Mouse (Mus musculus): ENCODE data around the gene Lad1. TPM values are rescaled to one million over a fixed set of nuclear protein-coding genes. Genes with fewer than 3 reads are reported as not detected.
A peak's percentile ranks its signal among the peaks of the same experiment; 100 is the strongest.

Lad1 gene
- total and polyA plus RNA-seq, 3 experiments: 0.16 TPM; not detected in 2

DNA sequence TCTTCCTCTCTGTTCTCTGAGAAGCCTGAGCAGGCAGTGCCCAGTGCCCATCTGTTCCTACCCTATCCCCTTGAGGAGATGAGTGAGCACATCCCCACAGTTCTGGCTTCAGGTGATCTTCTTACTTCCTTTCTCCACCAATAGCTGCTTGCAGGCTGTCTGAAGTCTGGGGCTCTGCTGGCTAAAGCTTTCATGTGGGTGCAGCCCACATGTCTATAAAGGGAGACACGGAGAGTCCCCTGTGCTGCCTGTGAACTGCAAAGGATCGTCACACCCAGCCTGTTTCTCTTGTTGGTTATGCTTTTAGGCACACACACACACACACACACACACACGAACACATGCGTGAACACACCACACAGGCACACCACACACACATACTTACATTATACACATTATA lies 54.6 kb downstream of the Lad1 start:
- ATAC-seq (ENCODE audit: extremely low read depth, insufficient number of reproducible peaks, low FRiP score, poor library complexity, severe bottlenecking) (no peak), DNase-seq (ENCODE audit: low spot score) (no peak)
- Histone ChIP-seq H3K36me3 (replicated peaks) (no peaks in the 10 kb centered on the region), H3K9me3 (replicated peaks) (no peaks in the 10 kb centered on the region), H3K4me1 (ENCODE audit: insufficient read depth, low read depth, low read length) (no peaks in the 10 kb centered on the region), H3K27me3 (ENCODE audit: insufficient read depth, low read length) (peaks cover 23% of the 10 kb centered on the region), H3K4me3 (ENCODE audit: low read depth, low read length) (no peak overlapping the region)
- no peak for TF ChIP-seq POLR2AphosphoS5 (IDR thresholded peaks at IDR 0.05; ENCODE audit: insufficient replicate concordance, low read depth, low read length)
- no peak for TF ChIP-seq TAL1 (conservative IDR thresholded peaks at IDR 0.05; ENCODE audit: low read depth, low read length)
- no peak for TF ChIP-seq GATA1 (IDR thresholded peaks at IDR 0.05; ENCODE audit: borderline replicate concordance, low read length)

DNA sequence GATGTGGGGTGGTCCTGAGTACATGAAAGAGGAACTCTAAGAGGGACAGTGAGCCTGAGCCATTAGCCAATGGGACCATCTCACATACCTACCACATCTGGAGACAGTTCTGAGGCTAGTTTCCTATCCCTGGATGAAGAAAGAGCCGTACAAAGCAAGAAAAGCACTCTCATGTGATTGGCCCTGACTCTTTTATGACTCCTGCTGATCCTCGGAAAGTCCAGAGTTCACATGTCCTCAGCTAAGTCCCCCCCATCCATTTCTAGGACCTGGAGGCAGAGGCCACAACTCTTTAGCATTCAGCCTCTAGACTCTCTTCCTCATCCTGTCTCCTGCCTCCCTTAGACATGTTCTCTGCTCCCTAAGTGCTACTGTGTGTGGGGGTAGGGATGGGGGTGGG lies 58.9 kb downstream of the Lad1 start:
- DNase-seq (ENCODE audit: low spot score): no peak
- ATAC-seq (ENCODE audit: extremely low read depth, insufficient number of reproducible peaks, low FRiP score, poor library complexity, severe bottlenecking): no peak
- Histone ChIP-seq H3K4me3 (ENCODE audit: low read depth, low read length) (no peak overlapping the region), H3K9me3 (replicated peaks) (no peaks in the 10 kb centered on the region), H3K36me3 (replicated peaks) (no peaks in the 10 kb centered on the region), H3K27me3 (ENCODE audit: insufficient read depth, low read length) (peaks cover 27% of the 10 kb centered on the region), H3K4me1 (ENCODE audit: insufficient read depth, low read depth, low read length) (no peaks in the 10 kb centered on the region)
- TF ChIP-seq TAL1 (conservative IDR thresholded peaks at IDR 0.05; ENCODE audit: low read depth, low read length): no peak
- no peak for TF ChIP-seq POLR2AphosphoS5 (IDR thresholded peaks at IDR 0.05; ENCODE audit: insufficient replicate concordance, low read depth, low read length)
- TF ChIP-seq GATA2 (IDR thresholded peaks at IDR 0.05; ENCODE audit: borderline replicate concordance, low read depth, low read length): no peak
- TF ChIP-seq GATA1 (IDR thresholded peaks at IDR 0.05; ENCODE audit: borderline replicate concordance, low read length): no peak
- no peak for TF ChIP-seq CTCF (IDR thresholded peaks at IDR 0.05; ENCODE audit: low read depth, low read length)

DNA sequence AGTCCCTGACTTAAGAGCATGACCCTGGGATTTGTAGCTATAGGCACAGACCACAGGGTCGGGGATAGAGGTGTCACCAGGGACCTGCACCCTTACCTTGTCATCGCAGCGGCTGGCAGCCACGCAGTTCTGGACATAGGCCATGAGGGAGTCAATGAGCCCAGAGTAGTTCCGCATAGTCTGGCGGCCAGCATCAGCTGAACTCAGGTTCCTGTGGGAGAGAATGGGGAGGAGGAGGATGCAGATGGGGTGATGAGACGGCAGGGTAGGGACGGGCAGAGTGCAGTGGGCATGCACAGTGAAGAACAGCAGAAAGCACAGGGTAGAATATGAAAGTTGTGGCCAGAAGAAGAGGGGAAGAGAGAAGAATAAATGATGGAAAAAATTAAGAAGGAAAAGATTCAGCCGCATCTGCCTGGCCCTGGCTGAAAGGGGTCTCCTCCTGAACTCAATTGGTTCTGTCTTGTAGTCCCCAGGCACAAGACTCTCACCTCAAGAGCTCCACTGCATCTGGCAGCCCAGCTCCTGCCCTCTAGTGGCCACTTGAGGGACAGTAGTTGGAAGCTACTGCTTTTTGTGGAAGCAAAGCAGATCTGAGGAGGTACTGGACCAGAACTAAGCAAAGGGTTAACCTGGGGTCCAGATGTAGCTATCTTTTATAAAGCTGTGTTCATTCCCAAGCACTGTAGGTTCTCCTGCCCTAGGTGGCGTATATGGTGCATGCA lies 64.1 kb downstream of the Lad1 start:
- Histone ChIP-seq H3K9me3 (replicated peaks) (no peaks in the 10 kb centered on the region), H3K4me1 (ENCODE audit: insufficient read depth, low read depth, low read length) (no peaks in the 10 kb centered on the region), H3K4me3 (ENCODE audit: low read depth, low read length) (no peak overlapping the region), H3K27me3 (ENCODE audit: insufficient read depth, low read length) (peaks cover 24% of the 10 kb centered on the region), H3K36me3 (replicated peaks) (no peaks in the 10 kb centered on the region)
- DNase-seq (ENCODE audit: low spot score) (peak; percentile 26), ATAC-seq (ENCODE audit: extremely low read depth, insufficient number of reproducible peaks, low FRiP score, poor library complexity, severe bottlenecking) (no peak)
- TF ChIP-seq CTCF (IDR thresholded peaks at IDR 0.05; ENCODE audit: low read depth, low read length) (peak; percentile 90), GATA2 (IDR thresholded peaks at IDR 0.05; ENCODE audit: borderline replicate concordance, low read depth, low read length) (no peak)

Other genes with a start within 250 kb of the Lad1 start
- not detected in 2 replicates for gene Nav1, start 211.3 kb upstream of the Lad1 start, total RNA-seq (2014; fragmentation: Nextera tagmentation)
- gene Nav1, start 211.3 kb upstream of the Lad1 start, total RNA-seq (2017): 0.22 and 0.35 TPM in 2 replicates
- not detected in 2 replicates for gene Nav1, start 211.3 kb upstream of the Lad1 start, polyA plus RNA-seq (2012)
- gene Csrp1, start 98.5 kb upstream of the Lad1 start, total RNA-seq (2014; fragmentation: Nextera tagmentation): not detected in 2 replicates
- 0.29 and 0.38 TPM in 2 replicates for gene Csrp1, start 98.5 kb upstream of the Lad1 start, total RNA-seq (2017)
- 0.05 and 0.06 TPM in 2 replicates for gene Csrp1, start 98.5 kb upstream of the Lad1 start, polyA plus RNA-seq (2012)
- not detected in 2 replicates for gene Phlda3, start 52.5 kb upstream of the Lad1 start, total RNA-seq (2014; fragmentation: Nextera tagmentation)
- gene Phlda3, start 52.5 kb upstream of the Lad1 start, total RNA-seq (2017): 0.98 and 1.7 TPM in 2 replicates
- 5.2 and 5.4 TPM in 2 replicates for gene Phlda3, start 52.5 kb upstream of the Lad1 start, polyA plus RNA-seq (2012)
- gene Tnni1, start 39.2 kb upstream of the Lad1 start, total RNA-seq (2014; fragmentation: Nextera tagmentation): not detected in 2 replicates
- gene Tnni1, start 39.2 kb upstream of the Lad1 start, total RNA-seq (2017): 0.11 TPM in 1 of 2 replicates, not detected in the other
- 0.04 TPM in 1 of 2 replicates, not detected in the other for gene Tnni1, start 39.2 kb upstream of the Lad1 start, polyA plus RNA-seq (2012)
- not detected in 2 replicates for gene Tnnt2, start 17.8 kb downstream of the Lad1 start, total RNA-seq (2014; fragmentation: Nextera tagmentation)
- 0.17 and 0.38 TPM in 2 replicates for gene Tnnt2, start 17.8 kb downstream of the Lad1 start, total RNA-seq (2017)
- not detected in 2 replicates for gene Tnnt2, start 17.8 kb downstream of the Lad1 start, polyA plus RNA-seq (2012)
- not detected in 2 replicates for gene Pkp1, start 100.6 kb downstream of the Lad1 start, total RNA-seq (2014; fragmentation: Nextera tagmentation)
- gene Pkp1, start 100.6 kb downstream of the Lad1 start, total RNA-seq (2017): under 0.01 and 0.05 TPM in 2 replicates
- gene Pkp1, start 100.6 kb downstream of the Lad1 start, polyA plus RNA-seq (2012): not detected in 2 replicates
- gene Igfn1, start 187.7 kb downstream of the Lad1 start, total RNA-seq (2014; fragmentation: Nextera tagmentation): not detected in 2 replicates
- 0.06 and 0.11 TPM in 2 replicates for gene Igfn1, start 187.7 kb downstream of the Lad1 start, total RNA-seq (2017)
- gene Igfn1, start 187.7 kb downstream of the Lad1 start, polyA plus RNA-seq (2012): 0.02 TPM in 1 of 2 replicates, not detected in the other
- gene Tmem9, start 189.6 kb downstream of the Lad1 start, total RNA-seq (2014; fragmentation: Nextera tagmentation): 52.9 and 78.3 TPM in 2 replicates
- gene Tmem9, start 189.6 kb downstream of the Lad1 start, total RNA-seq (2017): 63.5 and 71.3 TPM in 2 replicates
- 74.9 and 78.0 TPM in 2 replicates for gene Tmem9, start 189.6 kb downstream of the Lad1 start, polyA plus RNA-seq (2012)
- gene Ascl5, start 232.2 kb downstream of the Lad1 start, total RNA-seq (2014; fragmentation: Nextera tagmentation): not detected in 2 replicates
- gene Ascl5, start 232.2 kb downstream of the Lad1 start, total RNA-seq (2017): not detected in 2 replicates
- gene Ascl5, start 232.2 kb downstream of the Lad1 start, polyA plus RNA-seq (2012): 0.25 TPM in 1 of 2 replicates, not detected in the other
- gene Cacna1s, start 234.2 kb downstream of the Lad1 start, total RNA-seq (2014; fragmentation: Nextera tagmentation): not detected in 2 replicates
- gene Cacna1s, start 234.2 kb downstream of the Lad1 start, total RNA-seq (2017): under 0.01 and 0.11 TPM in 2 replicates
- gene Cacna1s, start 234.2 kb downstream of the Lad1 start, polyA plus RNA-seq (2012): not detected in 2 replicates

All from G1E (cell line).